Mouse (Mus musculus) E14TG2a.4 (cell line): Measurements from ENCODE around the gene Mcub.

Source experiments
- CTCF ChIP-seq: conservative IDR thresholded peaks from 2 replicates; pipeline ENCODE4 v1.5.1; 2014; ENCODE audit warnings: low read length
- NANOG ChIP-seq: IDR thresholded peaks from 2 replicates; pipeline ENCODE4 v1.6.1; 2014; ENCODE audit warnings: borderline replicate concordance, low read length, mixed read lengths

DNA sequence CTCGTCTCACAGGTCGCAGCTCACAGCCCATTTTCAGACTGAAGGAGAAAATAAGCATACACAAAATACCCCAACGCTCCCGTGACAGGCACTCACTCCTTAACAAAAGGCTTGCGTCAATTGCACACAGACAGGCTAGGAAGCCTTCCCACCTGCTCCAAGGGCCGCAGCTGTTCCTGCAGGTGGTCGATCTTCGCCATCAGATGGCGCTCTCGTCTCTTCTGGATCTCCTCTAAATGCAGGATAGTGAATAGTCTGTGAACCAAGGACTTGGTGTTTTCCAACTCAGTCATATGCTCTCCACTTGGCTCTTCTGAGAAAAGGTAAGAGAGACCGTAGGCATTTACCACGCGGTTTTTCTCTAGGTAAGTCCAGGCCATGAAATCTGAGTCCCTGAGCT lies 51.6 kb downstream of the Mcub start:
- TF ChIP-seq CTCF (peak; percentile 64), NANOG (no peak)
